Mouse (Mus musculus) midbrain, postnatal 0 days (tissue): ENCODE measurements at regions not wholly inside any gene's neighbourhood (a gene's known extent, or its start where the extent isn't known, plus 50 kb on each side); places are given as distances from the start of the nearest gene placed in this dataset.

Source experiments
- ATAC-seq: fragments of 200-750 bp; cut with Nextera tagmentation; 2 replicates; pipeline ENCODE4 v1.8.0; 2017; ENCODE audit warnings: moderate number of reproducible peaks, mild to moderate bottlenecking, moderate TSS enrichment, moderate library complexity; ENCODE audit not compliant: low FRiP score
- DNase-seq: peaks from one replicate; pipeline ENCODE4 v3.0.0-alpha.2; 2015; ENCODE audit warnings: low spot score
- H3K27ac ChIP-seq: fragments of 300-500 bp; sonication (generic); 2 replicates; pipeline ENCODE4 v1.5.1; 2014; ENCODE audit warnings: low read depth, mild to moderate bottlenecking, low read length, mixed read lengths
- H3K27me3 ChIP-seq: fragments of 300-500 bp; sonication (generic); 2 replicates; pipeline ENCODE4 v1.6.1; 2014; ENCODE audit warnings: low read length, control low read depth, mixed read lengths; ENCODE audit not compliant: insufficient read depth
- H3K36me3 ChIP-seq: fragments of 300-500 bp; sonication (generic); 2 replicates; pipeline ENCODE4 v1.6.1; 2014; ENCODE audit warnings: low read length, control low read depth, mixed read lengths; ENCODE audit not compliant: insufficient read depth
- H3K4me1 ChIP-seq: fragments of 300-500 bp; sonication (generic); 2 replicates; pipeline ENCODE4 v1.6.1; 2014; ENCODE audit warnings: mild to moderate bottlenecking, control low read depth, antibody characterized with exemption, low read length, mixed read lengths; ENCODE audit not compliant: insufficient read depth
- H3K4me2 ChIP-seq: fragments of 300-500 bp; sonication (generic); 2 replicates; pipeline ENCODE4 v1.6.1; 2014; ENCODE audit warnings: low read depth, mild to moderate bottlenecking, low read length, mixed read lengths; ENCODE audit not compliant: poor library complexity, severe bottlenecking
- H3K4me3 ChIP-seq: fragments of 300-500 bp; sonication (generic); 2 replicates; pipeline ENCODE4 v1.5.1; 2014; ENCODE audit warnings: low read depth, mild to moderate bottlenecking, low read length, moderate library complexity
- H3K9ac ChIP-seq: fragments of 300-500 bp; sonication (generic); replicated peaks from 2 replicates; pipeline ENCODE4 v1.6.1; 2014; ENCODE audit warnings: mild to moderate bottlenecking, low read length, moderate library complexity, mixed read lengths; ENCODE audit not compliant: poor library complexity, severe bottlenecking
- H3K9me3 ChIP-seq: fragments of 300-500 bp; sonication (generic); 2 replicates; pipeline ENCODE4 v1.6.1; 2016; ENCODE audit warnings: low read length, control low read depth
- CTCF ChIP-seq: IDR thresholded peaks from 2 replicates; pipeline ENCODE4 v1.5.1; 2016; ENCODE audit warnings: antibody characterized with exemption, mild to moderate bottlenecking
- WGBS: fragments of 180-500 bp; shearing (Covaris S2); extraction: QIAGEN DNeasy Blood & Tissue Kit; methylation state at CpG from one replicate; pipeline ENCODE4 v1.1.7; 2014; 5-methylcytosine and 5-hydroxymethylcytosine counted together

DNA sequence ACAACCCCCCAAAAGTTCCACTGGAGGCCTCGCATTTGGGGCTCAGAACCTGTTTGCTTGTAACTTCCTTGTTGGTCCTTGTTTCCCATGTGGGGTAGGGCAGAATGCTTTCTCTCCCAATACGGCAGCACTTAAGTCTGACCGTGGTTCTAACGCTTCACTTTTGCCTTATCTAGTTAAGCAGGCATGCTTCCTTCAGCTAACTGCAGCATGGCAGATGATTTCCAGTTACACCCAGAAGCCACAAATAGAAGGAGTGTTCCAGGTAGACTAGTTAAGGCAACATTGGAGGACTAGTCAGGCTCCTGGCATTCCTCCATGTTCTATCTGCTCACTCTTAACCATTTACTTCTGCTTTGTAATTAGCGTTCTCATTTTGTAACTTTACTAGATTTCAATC, 144.4 kb upstream of the Atp1b1 start:
- no peaks in the 10 kb centered on the region for H3K36me3 ChIP-seq
- ATAC-seq = no peak
- H3K9me3 ChIP-seq = no peaks in the 10 kb centered on the region
- no peak for DNase-seq
- no peak overlapping the region for H3K9ac ChIP-seq
- TF ChIP-seq CTCF = no peak
- no peaks in the 10 kb centered on the region; the same call in 1 of the 2 replicates for H3K4me1 ChIP-seq
- H3K27me3 ChIP-seq = no peaks in the 10 kb centered on the region
- H3K4me2 ChIP-seq = no peak overlapping the region
- WGBS = 97% methylated on average over 5 of the region's 5 CpGs
- H3K27ac ChIP-seq = no peak overlapping the region
- no peak overlapping the region for H3K4me3 ChIP-seq

DNA sequence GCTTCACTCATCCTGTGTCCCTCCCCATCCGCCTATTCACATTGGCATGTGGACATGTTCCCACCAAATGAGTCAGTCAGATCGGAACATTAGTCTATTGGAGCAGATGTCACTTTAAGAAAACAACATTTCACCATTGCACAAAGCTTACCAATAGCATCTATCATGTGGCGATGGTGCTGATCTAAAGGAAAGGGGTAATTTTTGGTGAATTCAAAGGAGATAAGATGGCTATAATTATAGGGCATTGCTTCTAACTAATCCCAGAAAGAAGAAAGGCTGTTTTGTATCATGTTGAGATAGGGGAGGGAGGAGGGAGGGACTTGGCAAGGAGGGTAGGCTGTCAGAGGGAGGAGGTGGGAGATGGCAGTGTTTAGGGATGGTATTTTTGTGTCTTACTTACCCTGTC, 132.1 kb upstream of the Atp1b1 start:
- DNase-seq (no peak), ATAC-seq (no peak)
- TF ChIP-seq CTCF = no peak
- WGBS = 87% methylated on average over 3 of the region's 3 CpGs
- no peak overlapping the region for H3K4me3 ChIP-seq
- no peak overlapping the region for H3K4me2 ChIP-seq
- no peaks in the 10 kb centered on the region for H3K9me3 ChIP-seq
- H3K4me1 ChIP-seq = no peaks in the 10 kb centered on the region
- H3K27ac ChIP-seq = no peak overlapping the region
- H3K27me3 ChIP-seq = no peaks in the 10 kb centered on the region
- no peak overlapping the region for H3K9ac ChIP-seq
- no peaks in the 10 kb centered on the region for H3K36me3 ChIP-seq

DNA sequence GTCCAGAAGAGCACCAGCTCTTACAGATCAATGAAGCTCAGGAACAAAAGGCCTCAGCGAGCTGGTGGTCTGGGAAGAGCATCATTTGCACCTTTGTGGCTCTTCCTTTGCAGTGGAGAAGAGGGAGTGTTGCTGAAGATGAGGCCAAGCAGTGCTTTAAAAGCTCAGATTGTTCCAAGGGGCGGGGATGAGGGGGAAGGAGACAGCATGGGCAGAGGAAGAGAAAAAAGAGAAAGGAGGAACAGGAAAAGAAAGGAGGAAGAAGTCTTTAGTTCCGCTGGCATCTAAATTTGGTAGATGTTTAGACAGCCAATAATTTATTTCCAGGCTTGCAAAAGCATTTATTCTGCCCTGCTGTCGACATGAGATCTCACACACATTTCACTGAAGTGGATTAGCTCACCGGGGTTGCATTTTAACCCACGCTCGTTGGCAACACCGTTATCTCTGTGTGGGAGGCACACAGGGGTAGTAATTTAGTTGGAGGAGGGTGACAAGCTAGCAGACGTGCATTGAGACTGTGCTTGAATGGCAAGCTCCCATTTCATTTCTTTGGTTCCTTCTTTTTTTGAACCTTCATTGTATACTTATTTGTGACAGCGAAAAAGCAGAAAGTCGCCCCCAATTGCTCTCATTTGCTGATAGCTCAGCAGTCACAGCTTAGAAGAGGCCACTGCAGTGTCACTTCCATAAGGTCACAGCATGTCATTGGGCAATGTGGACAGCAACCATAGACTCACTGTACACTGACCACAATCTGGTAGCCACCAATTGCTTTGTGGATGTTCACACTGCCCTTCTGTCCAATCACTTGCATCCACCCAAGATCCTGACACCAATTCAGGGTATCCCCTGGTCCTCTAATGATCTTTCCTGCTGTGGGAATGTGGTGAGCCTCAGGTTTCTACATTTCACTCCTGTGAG, 128.2 kb upstream of the Atp1b1 start:
- Histone ChIP-seq H3K9me3 (no peaks in the 10 kb centered on the region), H3K27me3 (no peaks in the 10 kb centered on the region), H3K36me3 (no peaks in the 10 kb centered on the region), H3K4me2 (no peak overlapping the region), H3K9ac (no peak overlapping the region), H3K27ac (no peak overlapping the region), H3K4me1 (no peaks in the 10 kb centered on the region), H3K4me3 (no peak overlapping the region)
- no peak for TF ChIP-seq CTCF
- no peak for DNase-seq
- ATAC-seq = no peak
- 50% methylated on average over 11 of the region's 11 CpGs for WGBS

GRCm38 (mm10) chr1:164576856-164577489, 118.8 kb upstream of the Atp1b1 start:
- Histone ChIP-seq H3K27ac (no peak overlapping the region), H3K9ac (no peak overlapping the region; the same call in 1 of the 2 replicates), H3K4me3 (no peak overlapping the region), H3K36me3 (no peaks in the 10 kb centered on the region), H3K9me3 (no peaks in the 10 kb centered on the region), H3K4me2 (no peak overlapping the region), H3K4me1 (no peaks in the 10 kb centered on the region), H3K27me3 (no peaks in the 10 kb centered on the region)
- WGBS = 21% methylated on average over 14 of the region's 14 CpGs
- TF ChIP-seq CTCF = no peak
- DNase-seq (peak; percentile 33), ATAC-seq (no peak)

DNA sequence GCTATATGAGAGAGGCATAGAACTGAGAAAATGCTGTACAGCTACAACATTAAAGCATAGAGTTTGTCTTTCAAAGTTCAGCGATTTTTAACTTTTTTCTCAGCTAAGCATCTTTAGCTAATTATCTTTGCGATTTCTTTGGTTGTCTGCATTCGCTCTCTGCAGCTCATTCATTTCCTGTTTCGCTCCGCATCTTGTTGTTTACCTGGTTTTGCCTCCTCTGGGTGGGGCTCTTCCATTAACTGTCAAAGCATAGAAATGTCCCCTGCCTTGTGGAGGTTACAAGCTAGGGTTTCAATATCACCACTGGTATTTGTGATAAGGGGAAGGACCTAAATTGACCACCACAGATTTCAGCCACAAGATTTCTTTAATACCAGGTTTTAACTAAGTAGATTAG, 115.5 kb upstream of the Atp1b1 start:
- Histone ChIP-seq H3K9ac (no peak overlapping the region), H3K36me3 (no peaks in the 10 kb centered on the region), H3K27me3 (no peaks in the 10 kb centered on the region), H3K4me3 (no peak overlapping the region), H3K9me3 (no peaks in the 10 kb centered on the region), H3K27ac (no peak overlapping the region), H3K4me1 (no peaks in the 10 kb centered on the region), H3K4me2 (no peak overlapping the region)
- WGBS = 80% methylated on average over 5 of the region's 5 CpGs
- ATAC-seq (no peak), DNase-seq (no peak)
- TF ChIP-seq CTCF = no peak

GRCm38 (mm10) chr1:164572183-164572582, 114.0 kb upstream of the Atp1b1 start:
- Histone ChIP-seq H3K9ac (no peak overlapping the region), H3K27ac (no peak overlapping the region), H3K36me3 (no peaks in the 10 kb centered on the region), H3K4me3 (no peak overlapping the region), H3K27me3 (no peaks in the 10 kb centered on the region), H3K4me1 (no peaks in the 10 kb centered on the region), H3K4me2 (no peak overlapping the region), H3K9me3 (no peaks in the 10 kb centered on the region)
- ATAC-seq (no peak), DNase-seq (no peak)
- no peak for TF ChIP-seq CTCF
- 65% methylated on average over 4 of the region's 4 CpGs for WGBS
